Mouse (Mus musculus) liver, embryonic 11.5 days (tissue): Measurements from ENCODE around the gene Zfp704. TPM values are rescaled to one million over a fixed set of nuclear protein-coding genes. Genes with fewer than 3 reads are reported as not detected.
A peak's percentile ranks its signal among the peaks of the same experiment; 100 is the strongest.

ENCODE experiments used
- ATAC-seq: fragments of 200-750 bp; cut with Nextera tagmentation; replicated peaks from 2 replicates; pipeline ENCODE4 v1.8.0; 2017; ENCODE audit warnings: moderate number of reproducible peaks, mild to moderate bottlenecking, moderate TSS enrichment, moderate library complexity; ENCODE audit not compliant: low FRiP score
- DNase-seq: peaks from one replicate; pipeline ENCODE4 v3.0.0-alpha.2; 2017; ENCODE audit warnings: low spot score
- H3K27ac ChIP-seq: fragments of 300-500 bp; sonication (generic); 2 replicates; pipeline ENCODE4 v1.5.1; 2014; ENCODE audit warnings: mild to moderate bottlenecking, low read depth, low read length, control low read depth
- H3K27me3 ChIP-seq: fragments of 300-500 bp; sonication (generic); replicated peaks from 2 replicates; pipeline ENCODE4 v1.6.1; 2014; ENCODE audit warnings: low read length, mixed read lengths; ENCODE audit not compliant: control insufficient read depth, insufficient read depth
- H3K36me3 ChIP-seq: fragments of 300-500 bp; sonication (generic); 2 replicates; pipeline ENCODE4 v1.6.1; 2014; ENCODE audit warnings: mild to moderate bottlenecking, low read length, moderate library complexity, mixed read lengths; ENCODE audit not compliant: control insufficient read depth, insufficient read depth
- H3K4me1 ChIP-seq: fragments of 300-500 bp; sonication (generic); replicated peaks from 2 replicates; pipeline ENCODE4 v1.6.1; 2014; ENCODE audit warnings: low read length, mixed read lengths; ENCODE audit not compliant: control insufficient read depth, insufficient read depth
- H3K4me2 ChIP-seq: fragments of 300-500 bp; sonication (generic); 2 replicates; pipeline ENCODE4 v1.6.1; 2014; ENCODE audit warnings: mild to moderate bottlenecking, control low read depth, moderate library complexity
- H3K4me3 ChIP-seq: fragments of 300-500 bp; sonication (generic); 2 replicates; pipeline ENCODE4 v1.5.1; 2014; ENCODE audit warnings: low read depth, low read length, control low read depth
- H3K9ac ChIP-seq: fragments of 300-500 bp; sonication (generic); 2 replicates; pipeline ENCODE4 v1.6.1; 2014; ENCODE audit warnings: low read depth, low read length, control low read depth
- H3K9me3 ChIP-seq: fragments of 300-500 bp; sonication (generic); 2 replicates; pipeline ENCODE4 v1.6.1; 2016; ENCODE audit warnings: low read length, inconsistent platforms, mixed read lengths; ENCODE audit not compliant: control insufficient read depth
- WGBS: fragments of 180-500 bp; shearing (Covaris S2); extraction: QIAGEN DNeasy Blood & Tissue Kit; methylation state at CpG from one replicate; pipeline ENCODE4 v1.1.7; 2014; 5-methylcytosine and 5-hydroxymethylcytosine counted together
- polyA plus RNA-seq: library from polyadenylated mRNA; unstranded; fragments of >200 nt; fragmentation: Nextera tagmentation; extraction: Ambion mirVana; gene quantifications from 2 replicates; pipeline ENCODE4 v1.2.1, GENCODE M21; 2014

Zfp704 gene
- polyA plus RNA-seq, 1 experiment from 2014 or later = 4.7 TPM

GRCm38 (mm10) chr3:9614676-9615075, 4.8 kb upstream of the Zfp704 start:
- H3K36me3 ChIP-seq = no peaks in the 10 kb centered on the region
- H3K9ac ChIP-seq = no peak overlapping the region
- no peaks in the 10 kb centered on the region; the same call in 1 of the 2 replicates for H3K27me3 ChIP-seq
- H3K4me3 ChIP-seq = no peak overlapping the region
- 60% methylated on average over 12 of the region's 12 CpGs for WGBS
- DNase-seq (no peak), ATAC-seq (no peak)
- H3K4me1 ChIP-seq = peaks cover 9% of the 10 kb centered on the region
- H3K4me2 ChIP-seq = peak overlapping the region; percentile 36; the same call in 1 of the 2 replicates
- no peak overlapping the region for H3K27ac ChIP-seq
- no peaks in the 10 kb centered on the region for H3K9me3 ChIP-seq

- Histone ChIP-seq H3K27ac (peak overlapping the region; percentile 11; the same call in 1 of the 2 replicates), H3K4me1 (peaks cover 9% of the 10 kb centered on the region), H3K36me3 (no peaks in the 10 kb centered on the region), H3K27me3 (no peaks in the 10 kb centered on the region; the same call in 1 of the 2 replicates), H3K9me3 (no peaks in the 10 kb centered on the region), H3K9ac (peak overlapping the region; percentile 14; the same call in 1 of the 2 replicates), H3K4me2 (peak overlapping the region; percentile 36), H3K4me3 (no peak overlapping the region)
- DNase-seq = no peak
- 51% methylated on average over 8 of the region's 8 CpGs for WGBS
- peak; percentile 56 for ATAC-seq
Measured at GRCm38 (mm10) chr3:9614011-9614410, 4.1 kb upstream of the Zfp704 start.

GRCm38 (mm10) chr3:9611226-9611625, 1.3 kb upstream of the Zfp704 start:
- Histone ChIP-seq H3K36me3 (no peaks in the 10 kb centered on the region), H3K9me3 (no peaks in the 10 kb centered on the region), H3K9ac (no peak overlapping the region), H3K27me3 (no peaks in the 10 kb centered on the region; the same call in 1 of the 2 replicates), H3K4me1 (peaks cover 12% of the 10 kb centered on the region), H3K4me2 (no peak overlapping the region), H3K27ac (no peak overlapping the region), H3K4me3 (no peak overlapping the region)
- ATAC-seq (no peak), DNase-seq (no peak)
- WGBS = 73% methylated on average over 4 of the region's 4 CpGs

- Histone ChIP-seq H3K4me2 (peak overlapping the region; percentile 95), H3K4me1 (peaks cover 20% of the 10 kb centered on the region), H3K4me3 (0 out of 2 replicates have a peak overlapping the region, but pooled peaks have one; percentile 90), H3K36me3 (no peaks in the 10 kb centered on the region), H3K27ac (no peak overlapping the region), H3K9me3 (no peaks in the 10 kb centered on the region), H3K9ac (no peak overlapping the region), H3K27me3 (no peaks in the 10 kb centered on the region; the same call in 1 of the 2 replicates)
- ATAC-seq = 0 out of 2 replicates have a peak, but pooled peaks have one; percentile 7
- DNase-seq = no peak
- 79% methylated on average over 2 of the region's 2 CpGs for WGBS
Measured at GRCm38 (mm10) chr3:9610426-9610825, 541 bp upstream of the Zfp704 start.

DNA sequence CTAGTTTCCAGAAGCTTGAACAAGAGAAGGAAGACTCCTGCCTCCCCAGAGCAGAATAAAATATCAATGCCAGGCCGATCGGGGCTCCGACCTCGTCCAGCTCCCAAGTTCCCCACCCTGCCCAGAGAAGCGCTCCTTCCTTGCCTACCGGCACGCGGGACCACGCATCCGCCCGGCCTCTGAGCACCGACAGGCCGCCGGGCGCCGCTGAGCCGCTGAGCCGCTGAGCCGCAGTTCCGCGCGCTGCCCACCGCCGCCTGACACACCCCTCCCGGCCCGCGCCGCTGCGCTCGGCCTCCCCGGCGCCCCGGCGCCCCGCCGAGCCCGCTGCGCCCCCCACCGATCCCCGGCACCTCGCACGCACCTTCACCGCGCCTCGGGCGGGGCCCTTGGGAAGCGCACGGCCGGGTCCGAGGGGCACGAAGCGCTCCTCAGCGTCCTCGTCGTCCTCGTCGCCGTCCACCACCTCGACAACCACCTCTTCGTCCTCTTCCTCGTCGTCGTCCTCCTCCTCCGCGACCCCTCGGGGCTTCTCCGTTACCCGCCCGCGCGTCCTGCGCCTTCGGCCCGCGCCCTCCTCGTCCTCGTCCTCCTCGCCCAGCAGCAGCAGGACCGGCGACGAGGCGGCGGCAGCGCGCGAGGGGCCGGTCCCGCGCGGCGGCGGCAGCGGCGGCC, 842 bp downstream of the Zfp704 start:
- WGBS = 1% methylated on average over 92 of the region's 94 CpGs
- DNase-seq = peak; percentile 72
- H3K4me1 ChIP-seq = peaks cover 14% of the 10 kb centered on the region
- ATAC-seq = peak; percentile 41
- H3K27ac ChIP-seq = peak overlapping the region; percentile 89
- peak overlapping the region; percentile 88 for H3K9ac ChIP-seq
- H3K4me3 ChIP-seq = peak overlapping the region; percentile 90
- H3K9me3 ChIP-seq = no peaks in the 10 kb centered on the region
- H3K36me3 ChIP-seq = no peaks in the 10 kb centered on the region
- peak overlapping the region; percentile 95 for H3K4me2 ChIP-seq
- H3K27me3 ChIP-seq = no peaks in the 10 kb centered on the region; the same call in 1 of the 2 replicates

DNA sequence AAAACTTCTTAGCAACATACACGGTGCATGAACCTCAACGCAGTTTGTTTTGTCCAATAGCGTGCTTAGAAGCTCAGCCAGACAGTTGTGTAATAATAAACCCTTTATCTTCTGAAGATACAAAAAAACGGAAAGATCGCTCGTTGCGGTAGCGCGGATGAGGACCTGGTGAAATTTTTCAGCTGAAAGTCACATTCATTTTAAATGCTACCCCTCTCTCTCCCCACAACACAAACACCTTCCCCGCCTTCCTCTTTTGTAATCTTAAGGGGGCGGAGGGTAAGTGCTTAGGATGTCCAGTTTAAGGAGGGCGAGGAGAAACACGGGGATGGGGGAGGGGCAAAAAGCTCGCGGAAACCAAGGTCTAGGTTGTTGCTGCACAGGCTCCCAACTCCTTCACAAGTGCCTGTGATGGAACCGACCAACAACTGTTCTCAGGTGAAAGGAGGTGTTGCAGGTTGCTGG, 1.4 kb downstream of the Zfp704 start:
- peak; percentile 38; the same call in 1 of the 2 replicates for ATAC-seq

GRCm38 (mm10) chr3:9607686-9608085, 2.2 kb downstream of the Zfp704 start:
- no peaks in the 10 kb centered on the region for H3K36me3 ChIP-seq
- H3K9ac ChIP-seq = no peak overlapping the region
- DNase-seq (no peak), ATAC-seq (no peak)
- no peaks in the 10 kb centered on the region; the same call in 1 of the 2 replicates for H3K27me3 ChIP-seq
- H3K4me2 ChIP-seq = peak overlapping the region; percentile 95; the same call in 1 of the 2 replicates
- H3K4me1 ChIP-seq = peaks cover 13% of the 10 kb centered on the region
- no peak overlapping the region for H3K27ac ChIP-seq
- WGBS = 70% methylated on average over 5 of the region's 5 CpGs
- no peak overlapping the region for H3K4me3 ChIP-seq
- H3K9me3 ChIP-seq = no peaks in the 10 kb centered on the region

More for the DNA sequence above, 1.4 kb downstream of the Zfp704 start:
- H3K4me3 ChIP-seq = peak overlapping the region; percentile 90
- DNase-seq = peak; percentile 68
- no peaks in the 10 kb centered on the region for H3K36me3 ChIP-seq
- H3K27me3 ChIP-seq = no peaks in the 10 kb centered on the region; the same call in 1 of the 2 replicates
- no peaks in the 10 kb centered on the region for H3K9me3 ChIP-seq
- H3K9ac ChIP-seq = peak overlapping the region; percentile 88
- H3K4me1 ChIP-seq = peaks cover 13% of the 10 kb centered on the region
- under 1% methylated on average over 16 of the region's 16 CpGs for WGBS
- H3K4me2 ChIP-seq = peak overlapping the region; percentile 95
- peak overlapping the region; percentile 89; the same call in 1 of the 2 replicates for H3K27ac ChIP-seq

GRCm38 (mm10) chr3:9605784-9606706, 3.8 kb downstream of the Zfp704 start:
- Histone ChIP-seq H3K36me3 (no peaks in the 10 kb centered on the region), H3K4me2 (no peak overlapping the region), H3K9me3 (no peaks in the 10 kb centered on the region), H3K9ac (no peak overlapping the region), H3K27me3 (no peaks in the 10 kb centered on the region), H3K4me1 (peaks cover 13% of the 10 kb centered on the region), H3K27ac (no peak overlapping the region), H3K4me3 (no peak overlapping the region)
- 43% methylated on average over 11 of the region's 11 CpGs for WGBS
- no peak for ATAC-seq
- no peak for DNase-seq
